Mouse (Mus musculus) heart, postnatal 0 days (tissue): ENCODE data around the gene Gchfr.

Source experiments
- CTCF ChIP-seq: IDR thresholded peaks from 2 replicates; pipeline ENCODE4 v1.5.1; 2016; ENCODE audit warnings: antibody characterized with exemption, control low read depth, low read depth
- EP300 ChIP-seq: IDR thresholded peaks from 2 replicates; pipeline ENCODE4 v1.6.1; 2016; ENCODE audit warnings: antibody characterized with exemption, low read depth

GRCm38 (mm10) chr2:119197493-119197892, 29.9 kb downstream of the Gchfr start:
- TF ChIP-seq CTCF (no peak), EP300 (no peak)
